Mouse (Mus musculus): ENCODE results near the gene Tnrc6c.
A peak's percentile ranks its signal among the peaks of the same experiment; 100 is the strongest.

Gene Tnrc6c

GRCm38 (mm10) chr11:117743454-117744030 is 89.5 kb downstream of the Tnrc6c start:
- H3K36me3 ChIP-seq (ENCODE audit: insufficient read depth, low read length): peaks cover 99% of the 10 kb centered on the region
- H3K4me3 ChIP-seq (replicated peaks; ENCODE audit: low read length): no peak overlapping the region
- H3K27me3 ChIP-seq (ENCODE audit: insufficient read depth, low read length): no peaks in the 10 kb centered on the region
- no peaks in the 10 kb centered on the region for H3K9me3 ChIP-seq (ENCODE audit: low read length)
- TF ChIP-seq NANOG (IDR thresholded peaks at IDR 0.05; ENCODE audit: borderline replicate concordance, low read length): no peak
- no peak for TF ChIP-seq CTCF (conservative IDR thresholded peaks at IDR 0.05; ENCODE audit: low read length)
- TF ChIP-seq POU5F1 (IDR thresholded peaks at IDR 0.05; ENCODE audit: borderline replicate concordance, low read length): no peak
- peaks cover 45% of the 10 kb centered on the region for H3K4me1 ChIP-seq (replicated peaks; ENCODE audit: low read depth, low read length)

- Histone ChIP-seq H3K4me3 (replicated peaks; ENCODE audit: low read length) (no peak overlapping the region), H3K4me1 (replicated peaks; ENCODE audit: low read depth, low read length) (peaks cover 20% of the 10 kb centered on the region), H3K9me3 (ENCODE audit: low read length) (no peaks in the 10 kb centered on the region), H3K36me3 (ENCODE audit: insufficient read depth, low read length) (peaks cover 97% of the 10 kb centered on the region), H3K27me3 (ENCODE audit: insufficient read depth, low read length) (no peaks in the 10 kb centered on the region)
- no peak for TF ChIP-seq CTCF (conservative IDR thresholded peaks at IDR 0.05; ENCODE audit: low read length)
- TF ChIP-seq NANOG (IDR thresholded peaks at IDR 0.05; ENCODE audit: borderline replicate concordance, low read length): no peak
- TF ChIP-seq POU5F1 (IDR thresholded peaks at IDR 0.05; ENCODE audit: borderline replicate concordance, low read length): no peak
These were observed 94.5 kb downstream of the Tnrc6c start for GRCm38 (mm10) chr11:117748628-117749027.

- TF ChIP-seq POU5F1 (IDR thresholded peaks at IDR 0.05; ENCODE audit: borderline replicate concordance, low read length) (no peak), CTCF (conservative IDR thresholded peaks at IDR 0.05; ENCODE audit: low read length) (no peak), NANOG (IDR thresholded peaks at IDR 0.05; ENCODE audit: borderline replicate concordance, low read length) (no peak)
- H3K4me1 ChIP-seq (replicated peaks; ENCODE audit: low read depth, low read length): peaks cover 18% of the 10 kb centered on the region
- H3K36me3 ChIP-seq (ENCODE audit: insufficient read depth, low read length): peaks cover 98% of the 10 kb centered on the region
- no peaks in the 10 kb centered on the region for H3K9me3 ChIP-seq (ENCODE audit: low read length)
- peak overlapping the region; percentile 48 for H3K4me3 ChIP-seq (replicated peaks; ENCODE audit: low read length)
- no peaks in the 10 kb centered on the region for H3K27me3 ChIP-seq (ENCODE audit: insufficient read depth, low read length)
These were observed 95.3 kb downstream of the Tnrc6c start for GRCm38 (mm10) chr11:117749414-117749813.

GRCm38 (mm10) chr11:117751544-117751943 is 97.5 kb downstream of the Tnrc6c start:
- peaks cover 18% of the 10 kb centered on the region for H3K4me1 ChIP-seq (replicated peaks; ENCODE audit: low read depth, low read length)
- no peaks in the 10 kb centered on the region for H3K27me3 ChIP-seq (ENCODE audit: insufficient read depth, low read length)
- no peak for TF ChIP-seq CTCF (conservative IDR thresholded peaks at IDR 0.05; ENCODE audit: low read length)
- TF ChIP-seq NANOG (IDR thresholded peaks at IDR 0.05; ENCODE audit: borderline replicate concordance, low read length): no peak
- TF ChIP-seq POU5F1 (IDR thresholded peaks at IDR 0.05; ENCODE audit: borderline replicate concordance, low read length): no peak
- H3K9me3 ChIP-seq (ENCODE audit: low read length): no peaks in the 10 kb centered on the region
- H3K4me3 ChIP-seq (replicated peaks; ENCODE audit: low read length): no peak overlapping the region
- peaks cover 98% of the 10 kb centered on the region for H3K36me3 ChIP-seq (ENCODE audit: insufficient read depth, low read length)

GRCm38 (mm10) chr11:117755891-117756290 is 101.8 kb downstream of the Tnrc6c start:
- Histone ChIP-seq H3K36me3 (ENCODE audit: insufficient read depth, low read length) (peaks cover 96% of the 10 kb centered on the region), H3K9me3 (ENCODE audit: low read length) (no peaks in the 10 kb centered on the region), H3K27me3 (ENCODE audit: insufficient read depth, low read length) (no peaks in the 10 kb centered on the region), H3K4me3 (replicated peaks; ENCODE audit: low read length) (no peak overlapping the region), H3K4me1 (replicated peaks; ENCODE audit: low read depth, low read length) (peaks cover 16% of the 10 kb centered on the region)
- TF ChIP-seq POU5F1 (IDR thresholded peaks at IDR 0.05; ENCODE audit: borderline replicate concordance, low read length) (no peak), CTCF (conservative IDR thresholded peaks at IDR 0.05; ENCODE audit: low read length) (no peak), NANOG (IDR thresholded peaks at IDR 0.05; ENCODE audit: borderline replicate concordance, low read length) (no peak)

GRCm38 (mm10) chr11:117759267-117759666 is 105.2 kb downstream of the Tnrc6c start:
- H3K4me1 ChIP-seq (replicated peaks; ENCODE audit: low read depth, low read length): peaks cover 37% of the 10 kb centered on the region
- H3K36me3 ChIP-seq (ENCODE audit: insufficient read depth, low read length): peaks cover 86% of the 10 kb centered on the region
- H3K9me3 ChIP-seq (ENCODE audit: low read length): no peaks in the 10 kb centered on the region
- no peaks in the 10 kb centered on the region for H3K27me3 ChIP-seq (ENCODE audit: insufficient read depth, low read length)
- H3K4me3 ChIP-seq (replicated peaks; ENCODE audit: low read length): peak overlapping the region; percentile 39
- TF ChIP-seq NANOG (IDR thresholded peaks at IDR 0.05; ENCODE audit: borderline replicate concordance, low read length) (no peak), POU5F1 (IDR thresholded peaks at IDR 0.05; ENCODE audit: borderline replicate concordance, low read length) (no peak), CTCF (conservative IDR thresholded peaks at IDR 0.05; ENCODE audit: low read length) (no peak)

GRCm38 (mm10) chr11:117760374-117761119 is 106.5 kb downstream of the Tnrc6c start:
- no peak for TF ChIP-seq NANOG (IDR thresholded peaks at IDR 0.05; ENCODE audit: borderline replicate concordance, low read length)
- no peak for TF ChIP-seq CTCF (conservative IDR thresholded peaks at IDR 0.05; ENCODE audit: low read length)
- TF ChIP-seq POU5F1 (IDR thresholded peaks at IDR 0.05; ENCODE audit: borderline replicate concordance, low read length): no peak
- Histone ChIP-seq H3K4me3 (replicated peaks; ENCODE audit: low read length) (peak overlapping the region; percentile 64), H3K27me3 (ENCODE audit: insufficient read depth, low read length) (no peaks in the 10 kb centered on the region), H3K36me3 (ENCODE audit: insufficient read depth, low read length) (peaks cover 85% of the 10 kb centered on the region), H3K9me3 (ENCODE audit: low read length) (no peaks in the 10 kb centered on the region), H3K4me1 (replicated peaks; ENCODE audit: low read depth, low read length) (peaks cover 49% of the 10 kb centered on the region)

- TF ChIP-seq POU5F1 (IDR thresholded peaks at IDR 0.05; ENCODE audit: borderline replicate concordance, low read length): no peak
- TF ChIP-seq NANOG (IDR thresholded peaks at IDR 0.05; ENCODE audit: borderline replicate concordance, low read length): no peak
- TF ChIP-seq CTCF (conservative IDR thresholded peaks at IDR 0.05; ENCODE audit: low read length): no peak
- peaks cover 62% of the 10 kb centered on the region for H3K4me1 ChIP-seq (replicated peaks; ENCODE audit: low read depth, low read length)
These were observed 107.7 kb downstream of the Tnrc6c start for GRCm38 (mm10) chr11:117761801-117762200.

More at GRCm38 (mm10) chr11:117761801-117762200, 107.7 kb downstream of the Tnrc6c start:
- H3K36me3 ChIP-seq (ENCODE audit: insufficient read depth, low read length): peaks cover 84% of the 10 kb centered on the region
- no peaks in the 10 kb centered on the region for H3K27me3 ChIP-seq (ENCODE audit: insufficient read depth, low read length)
- no peaks in the 10 kb centered on the region for H3K9me3 ChIP-seq (ENCODE audit: low read length)
- H3K4me3 ChIP-seq (replicated peaks; ENCODE audit: low read length): 0 out of 2 replicates have a peak overlapping the region, but pooled peaks have one; percentile 64
